Mouse (Mus musculus): ENCODE results near the gene Acap1.
"Not testable (repeated sequence)": the region's sequence is repeated elsewhere in the genome, so short reads cannot be mapped to it uniquely, and the experiment has no call there.

Acap1 gene

GRCm38 (mm10) chr11:69921114-69922011 is 26.0 kb upstream of the Acap1 start, which contains the start of gene Eif5a:
Eif5a (minus strand) TSS chr11:69921958.
- DNase-seq (ENCODE audit: low read depth, low spot score), result peak; percentile 100

DNA sequence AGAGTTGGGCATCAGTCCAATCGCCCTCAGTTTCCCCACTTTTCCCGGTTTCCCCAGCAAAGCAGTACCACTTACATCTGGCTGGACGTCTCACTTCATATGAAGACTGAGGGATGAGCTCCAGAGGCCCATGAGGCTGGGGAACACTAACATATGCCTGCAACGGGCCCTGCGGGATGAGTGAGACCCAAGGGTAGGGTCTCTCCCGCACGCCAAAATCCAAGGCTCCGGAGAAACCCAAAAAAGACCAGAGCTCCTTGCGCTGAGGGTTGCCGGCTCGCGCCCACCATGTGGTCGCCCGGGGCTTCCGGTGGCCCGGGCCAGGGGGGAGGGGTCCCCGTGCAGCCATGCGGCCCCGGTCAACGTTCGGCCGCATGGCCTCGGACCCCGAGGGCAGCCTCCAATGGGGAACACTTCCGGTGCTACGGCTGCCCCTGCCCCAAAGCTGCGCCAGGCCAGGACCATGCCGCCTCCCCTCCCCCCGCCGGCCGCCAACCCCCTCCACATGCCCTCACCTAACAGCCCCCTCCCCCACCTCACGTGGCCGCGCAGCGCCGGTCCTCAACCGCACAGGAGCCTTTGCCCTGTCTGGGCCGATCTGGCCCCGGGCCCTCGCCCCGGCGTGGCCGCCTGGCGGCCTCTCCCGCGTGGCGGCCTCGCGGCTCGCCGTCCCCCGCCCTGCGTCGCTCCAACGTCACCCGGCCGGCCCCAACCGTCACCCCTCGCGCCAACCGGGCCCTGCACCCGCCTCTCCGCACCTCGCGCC is 25.1 kb upstream of the Acap1 start:
- no peak for DNase-seq (ENCODE audit: low read depth, low spot score)

DNA sequence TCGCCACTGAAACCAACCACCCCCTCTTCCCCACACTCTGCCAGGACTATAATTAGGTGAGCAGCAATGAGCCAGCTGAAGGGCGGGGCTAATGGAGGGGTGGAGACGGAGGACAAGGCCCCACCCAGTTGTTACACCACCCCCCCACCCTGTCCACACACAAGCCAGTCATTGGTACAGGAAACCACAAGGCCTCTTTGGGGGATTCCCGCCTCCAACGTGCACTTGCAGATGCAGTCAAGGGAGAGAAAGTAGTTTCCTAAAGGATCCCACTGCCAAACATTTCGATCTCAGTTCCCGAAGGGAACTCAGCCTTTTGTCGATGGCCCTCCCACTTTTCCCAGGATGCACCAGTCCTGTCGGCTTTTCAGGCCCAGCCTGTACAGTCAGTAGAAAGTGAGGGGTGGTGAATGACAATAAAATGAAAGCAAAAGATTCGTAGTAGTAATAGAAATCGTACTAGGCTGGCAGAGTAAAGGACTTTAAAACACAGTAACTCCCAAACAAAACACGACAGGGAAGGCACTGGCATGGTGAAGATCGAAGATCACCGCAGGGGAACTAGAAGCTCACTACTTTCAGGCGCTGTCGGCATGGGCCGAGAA is 24.4 kb upstream of the Acap1 start:
- peak; percentile 86 for DNase-seq (ENCODE audit: low read depth, low spot score)

DNA sequence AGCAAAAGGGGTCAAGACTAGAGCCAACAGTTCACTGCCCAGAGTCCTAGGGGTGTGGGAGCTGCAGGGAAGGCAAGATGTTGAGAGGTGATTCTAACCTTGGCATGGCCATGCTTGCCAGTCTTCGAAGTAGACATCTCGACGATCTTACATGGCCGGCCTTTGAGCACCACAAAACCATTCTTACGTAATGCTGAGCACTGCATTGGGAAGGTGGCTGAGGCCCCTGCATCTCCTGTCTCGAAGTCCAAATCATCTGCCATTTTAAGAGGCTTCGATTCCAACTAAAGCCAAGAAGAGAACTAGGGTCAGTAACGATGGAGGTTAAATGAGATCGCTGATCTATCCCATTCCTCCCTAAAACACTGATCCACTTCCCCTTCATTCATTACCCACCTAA is 23.7 kb upstream of the Acap1 start:
- DNase-seq (ENCODE audit: low read depth, low spot score), result no peak

DNA sequence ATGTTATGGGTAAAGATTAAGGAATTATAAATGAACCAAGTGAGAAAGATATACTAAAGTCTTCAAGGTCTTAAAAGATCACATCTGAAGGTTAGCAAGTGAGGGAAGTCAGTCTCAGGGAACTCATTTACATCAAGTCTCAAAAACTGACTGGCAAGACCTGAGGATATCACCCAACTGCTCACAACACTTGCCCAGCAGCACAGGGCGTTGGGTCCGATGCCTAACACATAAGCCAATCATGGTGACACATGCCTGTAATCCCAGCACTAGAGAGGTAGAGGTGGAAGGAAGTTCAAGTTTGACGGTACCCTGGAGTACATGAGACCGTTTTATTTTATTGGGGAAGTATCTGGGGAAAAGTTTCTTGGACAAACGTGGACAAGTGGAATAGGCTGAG is 22.8 kb upstream of the Acap1 start:
- DNase-seq (ENCODE audit: low read depth, low spot score), result no peak

DNA sequence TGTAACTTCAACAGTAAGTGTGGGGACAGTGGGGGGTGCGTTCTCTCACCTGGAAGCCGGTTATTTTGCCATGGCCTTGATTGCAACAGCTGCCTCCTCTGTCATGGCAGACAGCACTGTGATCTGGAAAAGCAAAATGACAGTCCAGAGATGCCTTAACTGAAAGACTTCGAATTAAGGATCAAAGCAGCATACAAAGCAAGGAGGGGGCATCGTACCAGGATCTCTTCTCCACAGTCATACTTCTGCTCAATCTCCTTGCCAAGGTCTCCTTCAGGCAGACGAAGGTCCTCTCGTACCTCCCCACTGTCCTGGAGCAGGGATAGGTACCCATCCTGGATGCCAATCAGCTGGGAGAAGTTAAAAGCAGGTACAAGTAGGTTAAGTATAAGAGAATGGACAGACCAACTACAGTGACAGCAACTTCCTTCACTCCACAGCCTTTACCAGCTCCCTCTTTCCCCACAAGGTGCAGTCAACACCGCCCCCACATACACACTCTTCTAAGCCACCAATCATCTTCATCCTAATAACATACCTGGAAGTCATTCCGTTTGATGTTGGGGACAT is 22.1 kb upstream of the Acap1 start:
- DNase-seq (ENCODE audit: low read depth, low spot score), result no peak

DNA sequence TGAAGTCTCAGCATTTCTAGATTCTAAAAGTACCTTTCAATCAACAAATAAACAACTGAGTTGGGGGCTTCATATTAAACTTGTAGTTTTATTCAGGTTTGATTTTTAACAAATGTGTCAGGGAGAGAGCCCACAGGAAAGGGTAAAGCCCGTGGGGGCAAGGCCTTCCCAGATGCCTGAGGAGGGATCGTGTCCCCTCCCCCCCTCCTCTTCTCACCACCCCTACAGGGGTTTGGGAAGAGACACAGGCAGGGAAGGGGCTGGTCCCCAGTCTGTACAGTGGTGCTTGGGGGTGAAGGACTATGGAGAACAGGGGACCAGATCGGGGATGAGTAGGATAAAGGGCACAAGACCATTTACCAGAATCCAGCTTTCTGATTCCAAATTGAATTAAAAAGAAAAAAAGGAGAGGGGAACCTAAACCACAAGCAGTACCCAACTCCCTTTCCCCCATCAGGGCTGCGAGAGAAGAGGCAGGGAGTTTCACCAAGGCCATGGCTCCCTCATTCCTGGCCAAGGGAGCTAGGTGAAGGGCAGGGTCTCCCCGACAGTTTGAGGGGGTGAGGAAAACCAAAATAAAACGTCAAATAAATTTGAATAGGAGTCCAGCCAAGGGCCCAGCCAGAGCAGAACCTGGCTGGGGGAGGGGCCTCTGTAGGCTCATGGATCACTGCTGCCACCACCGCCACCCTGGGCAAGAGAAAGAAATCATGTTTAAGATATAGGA is 21.5 kb upstream of the Acap1 start:
- DNase-seq (ENCODE audit: low read depth, low spot score), result not testable (repeated sequence)

DNA sequence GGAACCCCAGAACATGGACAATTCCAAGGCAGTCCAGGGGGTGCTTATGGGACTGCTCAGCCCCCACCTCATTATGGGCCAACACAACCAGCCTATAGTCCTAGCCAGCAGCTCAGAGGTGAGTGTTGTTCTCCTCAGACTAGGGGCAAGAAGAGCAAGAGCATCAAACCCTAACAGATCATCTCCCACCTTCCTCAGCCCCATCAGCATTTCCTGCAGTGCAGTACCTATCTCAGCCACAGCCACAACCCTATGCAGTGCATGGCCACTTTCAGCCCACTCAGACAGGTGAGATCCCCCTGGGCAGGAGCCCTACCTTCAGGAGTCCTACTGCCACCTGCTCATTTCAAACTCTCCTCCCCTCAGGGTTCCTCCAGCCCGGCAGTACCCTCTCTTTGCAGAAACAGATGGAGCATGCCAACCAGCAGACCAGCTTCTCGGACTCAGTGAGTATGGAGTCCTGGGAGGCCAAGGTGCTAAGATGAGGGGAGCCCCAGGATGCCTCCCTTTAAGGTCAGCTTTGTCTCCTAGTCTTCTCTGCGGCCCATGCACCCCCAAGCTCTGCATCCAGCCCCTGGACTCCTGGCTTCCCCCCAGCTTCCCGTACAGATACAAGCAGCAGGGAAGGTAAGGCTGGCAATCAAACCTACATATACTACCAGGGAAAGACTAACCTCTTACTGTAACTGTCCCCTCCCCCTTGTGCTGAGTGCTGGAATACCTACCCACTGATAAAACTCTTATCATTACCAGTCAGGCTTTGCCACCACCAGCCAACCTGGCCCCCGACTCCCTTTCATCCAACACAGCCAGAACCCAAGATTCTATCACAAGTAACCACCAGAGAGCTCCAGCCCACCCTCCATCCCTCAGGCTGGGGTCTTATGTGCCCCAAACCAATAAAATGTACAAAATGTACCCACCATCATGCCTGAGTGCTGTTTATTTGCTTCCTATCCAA is 20.6 kb upstream of the Acap1 start:
- DNase-seq (ENCODE audit: low read depth, low spot score), result peak; percentile 76

- no peak for DNase-seq (ENCODE audit: low read depth, low spot score)
These were observed 19.6 kb upstream of the Acap1 start for GRCm38 (mm10) chr11:69914917-69915430.

DNA sequence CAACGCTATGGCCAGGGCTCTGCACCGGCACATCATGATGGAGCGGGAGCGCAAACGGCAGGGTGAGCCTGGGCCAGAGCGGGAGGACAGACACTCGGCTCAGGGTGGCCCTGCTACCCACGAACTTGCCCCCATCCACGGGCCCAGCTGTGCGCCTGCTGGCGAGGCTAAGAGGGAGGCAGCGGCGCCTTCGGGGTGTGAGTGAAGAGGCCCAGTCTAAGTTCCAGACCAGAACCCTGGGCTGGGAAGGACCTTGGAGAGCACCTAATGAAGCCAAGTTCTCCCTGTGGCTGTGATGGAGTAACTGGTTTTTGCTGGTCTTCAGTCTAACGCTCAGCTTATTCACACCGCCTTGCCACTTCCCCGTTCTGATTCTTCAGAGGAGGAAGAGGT is 19.0 kb upstream of the Acap1 start:
- no peak for DNase-seq (ENCODE audit: low read depth, low spot score)

DNA sequence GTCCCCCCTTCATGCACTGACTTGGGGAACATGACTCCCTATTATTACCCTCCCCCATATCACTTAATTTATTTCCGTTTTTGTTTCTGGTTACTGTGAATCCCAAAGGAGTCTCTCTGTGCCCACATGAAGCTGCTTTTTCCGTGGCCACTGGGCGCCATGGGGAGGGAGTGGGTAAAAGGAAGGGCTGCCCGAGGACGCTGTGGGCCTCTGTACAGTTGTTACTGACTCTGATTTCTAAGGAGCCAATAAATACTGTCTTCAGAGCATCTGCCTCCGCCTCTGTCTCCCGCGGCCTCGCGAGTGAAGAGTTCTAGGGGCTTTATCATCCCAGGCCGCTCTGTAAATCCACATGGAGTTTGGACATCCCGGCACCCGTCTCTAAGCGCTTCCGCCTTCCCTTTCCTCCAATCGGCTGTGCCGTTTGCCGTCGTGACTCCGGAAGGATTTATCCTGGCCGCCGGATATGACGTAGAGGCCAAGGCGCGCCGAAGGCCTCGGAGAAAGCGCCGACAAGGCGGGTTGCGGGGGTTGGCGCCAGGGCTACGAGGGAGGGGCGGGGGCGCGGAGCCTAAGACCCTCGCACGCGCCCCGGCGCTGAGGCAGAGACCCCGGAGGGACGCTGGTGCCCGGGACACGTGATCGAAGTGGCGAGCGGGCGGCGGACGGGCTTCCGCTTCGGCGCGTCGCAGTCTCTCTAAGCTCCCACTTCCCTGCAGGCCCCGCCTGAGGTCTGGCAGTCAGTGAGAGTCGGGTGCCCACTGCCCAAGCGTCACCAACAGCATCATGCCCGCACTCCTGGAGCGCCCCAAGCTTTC is 18.4 kb upstream of the Acap1 start, which contains the start of gene Gps2:
Gene Gps2 (plus strand): TSS at position 335 of the 818 bp plus-strand sequence.
- DNase-seq (ENCODE audit: low read depth, low spot score), result peak; percentile 86

- DNase-seq (ENCODE audit: low read depth, low spot score), result no peak
These were observed 17.6 kb upstream of the Acap1 start for GRCm38 (mm10) chr11:69912716-69913530.

GRCm38 (mm10) chr11:69911701-69912100 is 16.4 kb upstream of the Acap1 start:
- no peak for DNase-seq (ENCODE audit: low read depth, low spot score)

DNA sequence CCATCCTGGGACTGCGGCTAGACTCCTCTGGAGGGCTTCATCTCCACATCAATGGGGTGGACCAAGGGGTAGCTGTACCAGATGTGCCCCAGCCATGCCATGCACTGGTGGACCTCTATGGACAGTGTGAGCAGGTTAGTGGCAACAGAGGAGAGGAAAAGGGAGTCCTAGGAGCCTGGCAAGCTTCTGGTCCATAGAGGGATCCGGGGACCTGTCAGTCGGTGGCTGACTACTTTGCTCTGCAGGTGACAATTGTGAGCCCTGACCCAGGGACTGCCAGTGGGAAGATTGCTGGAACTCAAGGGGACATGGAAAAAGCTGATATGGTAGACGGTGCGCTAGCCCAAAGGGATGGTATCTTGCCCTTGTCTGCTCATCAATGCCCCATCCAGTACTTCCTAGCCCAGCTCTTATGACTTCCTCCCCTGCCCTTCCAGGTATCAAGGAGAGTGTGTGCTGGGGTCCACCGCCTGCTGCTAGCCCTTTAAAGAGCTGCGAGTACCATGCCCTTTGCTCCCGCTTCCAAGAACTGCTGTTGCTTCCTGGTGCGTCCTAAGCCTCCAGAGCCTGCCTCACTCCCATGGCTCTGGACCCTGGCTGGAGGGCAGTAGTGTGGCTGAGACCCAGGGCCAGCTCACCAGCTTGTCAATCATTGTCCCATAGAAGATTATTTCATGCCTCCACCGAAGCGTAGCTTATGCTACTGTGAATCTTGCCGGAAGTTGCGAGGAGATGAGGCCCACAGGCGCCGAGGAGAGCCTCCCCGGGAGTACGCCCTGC is 15.6 kb upstream of the Acap1 start:
- DNase-seq (ENCODE audit: low read depth, low spot score), result no peak

DNA sequence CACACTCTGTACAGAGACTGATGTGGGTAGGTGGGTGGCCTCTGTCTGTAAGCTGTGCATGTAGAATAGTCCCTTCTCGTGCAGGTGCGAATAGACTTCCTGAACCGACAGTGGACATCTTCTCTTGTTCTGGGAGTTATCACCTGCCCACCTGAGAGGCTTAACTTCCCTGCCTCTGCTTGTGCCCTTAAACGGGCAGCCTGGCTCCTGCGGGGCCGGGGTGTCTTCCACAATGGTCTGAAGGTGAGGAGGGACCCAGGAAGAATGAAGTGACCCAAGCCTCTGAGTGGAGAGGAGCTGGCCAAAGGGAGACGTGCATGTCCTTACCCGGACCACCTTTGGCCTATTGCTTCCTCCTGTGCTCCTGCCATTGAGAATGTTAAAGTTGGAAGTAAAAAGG is 14.8 kb upstream of the Acap1 start:
- DNase-seq (ENCODE audit: low read depth, low spot score), result no peak

DNA sequence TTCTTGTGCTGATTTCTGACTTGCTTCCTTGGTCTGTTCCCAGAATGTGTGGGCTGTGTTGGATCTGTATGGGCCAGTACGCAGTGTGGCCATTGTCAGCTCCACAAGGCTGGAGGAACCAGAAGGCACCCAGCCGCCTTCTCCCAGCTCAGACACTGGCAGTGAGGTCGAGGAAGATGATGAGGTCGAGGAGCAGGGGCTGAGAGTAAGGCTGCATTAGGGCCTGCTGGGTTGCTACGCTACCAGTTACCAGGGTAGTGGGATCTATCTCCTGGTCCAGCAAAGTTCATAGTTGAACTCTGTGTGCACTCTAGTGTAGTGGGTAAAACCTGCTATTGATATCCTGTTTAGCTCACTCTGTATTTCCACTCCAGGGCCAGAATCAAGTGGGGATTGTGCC is 13.8 kb upstream of the Acap1 start:
- DNase-seq (ENCODE audit: low read depth, low spot score), result no peak

DNA sequence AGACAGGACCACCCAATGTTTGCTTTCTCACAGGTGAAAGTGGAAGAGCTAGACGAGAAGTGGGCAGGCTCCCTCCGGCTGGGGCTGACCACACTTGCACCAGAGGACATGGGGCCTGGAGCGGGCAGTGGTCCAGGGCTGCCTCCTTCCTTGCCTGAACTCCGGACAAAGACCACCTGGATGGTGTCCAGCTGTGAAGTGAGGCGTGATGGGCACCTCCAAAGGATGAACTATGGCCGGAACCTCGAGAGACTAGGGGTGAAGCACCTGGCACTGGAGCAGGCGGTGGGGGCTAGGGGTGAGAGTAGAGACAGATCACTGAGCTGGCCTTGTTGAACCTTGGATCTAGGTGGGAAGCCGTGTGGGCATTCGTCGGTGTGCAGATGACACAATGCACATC is 13.3 kb upstream of the Acap1 start:
- DNase-seq (ENCODE audit: low read depth, low spot score), result no peak
